Mouse (Mus musculus) lung, adult 10 weeks (tissue): ENCODE results near the gene Mospd3. TPM values are rescaled to one million over a fixed set of nuclear protein-coding genes. Genes with fewer than 3 reads are reported as not detected.

Experiments used
- polyA plus RNA-seq: library from polyadenylated mRNA; stranded (reverse); fragments of 350-450 nt; fragmentation: Illumina TruSeq; extraction: RNeasy Lipid Tissue Mini Kit (QIAGEN cat#74804); gene quantifications from one replicate; pipeline ENCODE4 v1.2.3, GENCODE M21; 2014; ENCODE audit warnings: low read depth, low replicate concordance; ENCODE audit not compliant: insufficient read depth

Gene Mospd3
- polyA plus RNA-seq, result 19.9 TPM

DNA sequence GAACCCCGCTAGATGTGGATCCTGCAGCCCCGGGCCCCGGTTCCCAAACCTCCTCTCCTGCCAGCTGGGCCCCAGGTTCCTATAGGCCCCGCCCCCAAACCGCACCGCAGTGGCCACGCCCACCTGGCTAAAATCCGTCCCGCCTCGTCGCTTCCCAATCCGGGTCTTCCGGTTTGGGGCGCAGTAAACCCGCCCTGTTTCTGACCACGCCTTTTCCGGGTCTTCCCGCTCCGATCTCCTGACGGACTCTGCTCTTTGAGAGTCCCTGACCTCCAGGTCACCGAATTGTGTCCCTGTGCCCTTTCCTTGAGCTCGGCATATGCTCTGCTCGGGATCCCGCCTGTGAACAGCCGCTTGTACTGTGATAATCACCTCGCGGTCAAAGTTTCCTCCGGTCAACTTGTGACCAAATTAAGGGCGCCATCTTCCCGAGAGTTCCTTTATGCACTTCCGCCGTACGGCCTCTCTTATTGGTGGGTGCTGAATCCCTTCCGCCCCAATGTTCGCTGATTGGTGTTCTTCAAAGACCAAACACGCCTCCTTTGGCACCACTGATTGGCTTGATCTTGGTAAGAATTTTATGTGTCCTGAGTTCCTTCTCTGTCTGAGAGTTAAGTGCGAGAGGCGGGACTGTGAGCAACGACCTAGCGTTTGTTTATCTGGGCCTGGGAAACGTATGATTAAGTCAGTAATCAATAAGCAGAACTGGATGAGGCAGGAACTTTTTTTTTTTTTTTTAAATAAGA is at the start of gene Mospd3:
TSS of gene Mospd3 (minus strand) at position 440 of the 746 bp plus-strand sequence.

GRCm38 (mm10) chr5:137645652-137646091 is 44.8 kb upstream of the Mospd3 start, which contains the start of gene Irs3:
Irs3 (minus strand) TSS chr5:137645714.

DNA sequence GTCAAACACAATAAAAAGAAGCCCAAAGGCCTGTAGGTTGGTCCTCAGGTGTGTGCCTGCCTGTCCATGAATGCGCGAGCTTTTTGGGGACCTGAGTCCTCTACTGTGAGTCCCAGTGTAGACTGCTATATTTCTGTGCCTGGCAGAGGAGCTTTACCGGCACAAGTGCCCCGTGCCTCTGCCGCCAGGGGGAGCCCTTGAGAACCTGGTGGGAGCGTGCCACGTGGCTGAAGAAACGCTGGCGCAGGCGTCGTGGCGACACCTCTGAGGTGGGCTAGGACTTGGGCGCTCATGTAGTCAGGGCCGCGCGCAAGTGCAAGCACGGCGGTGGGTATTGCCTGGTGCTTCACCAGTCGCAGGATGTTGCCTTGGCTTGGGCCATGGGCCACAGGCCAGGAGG is 40.2 kb upstream of the Mospd3 start, which contains the start of gene Sap25:
TSS of gene Sap25 (plus strand) at position 281 of the 400 bp plus-strand sequence.

DNA sequence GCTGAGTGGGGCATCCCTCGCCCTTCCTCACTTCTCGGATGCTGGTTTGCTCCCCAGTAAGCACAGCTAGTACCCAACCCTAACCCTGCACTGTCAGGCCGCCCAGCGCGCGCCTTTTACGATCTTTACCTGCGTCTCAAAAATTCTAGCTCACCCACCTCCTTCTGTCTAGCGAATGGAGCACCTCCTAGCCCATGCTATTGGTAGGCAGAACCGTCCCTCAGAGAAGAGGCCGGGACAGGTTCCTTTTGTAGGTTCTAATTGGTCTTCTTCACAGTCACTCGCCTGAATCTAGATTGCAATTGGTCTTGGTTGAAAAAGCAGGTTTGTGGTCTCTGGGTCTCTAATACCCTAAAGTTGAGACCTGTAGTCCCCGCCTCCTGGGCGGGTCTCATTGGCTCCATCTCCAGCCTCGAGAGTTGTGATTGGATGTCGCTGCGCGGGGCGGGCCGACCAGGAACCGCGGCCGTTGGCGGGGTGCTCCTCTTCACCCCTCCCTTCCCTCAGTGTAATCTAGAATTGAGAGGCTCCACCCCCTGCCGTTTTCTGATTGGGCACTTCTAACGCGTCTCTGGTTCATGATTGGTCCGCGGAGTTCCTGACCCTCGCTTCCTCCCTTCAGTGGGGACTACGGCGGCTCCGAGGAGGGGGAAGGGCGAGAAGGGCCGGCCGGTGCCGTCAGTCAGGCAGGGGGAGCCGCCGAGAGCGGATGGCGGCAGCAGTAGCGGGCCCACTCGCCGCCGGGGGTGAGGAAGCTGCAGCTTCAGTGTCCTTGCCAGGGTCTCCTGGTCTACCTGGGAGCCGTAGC is 27.8 kb upstream of the Mospd3 start, which contains the start of the genes Fbxo24, Lrch4 and Gm20605:
TSS of gene Fbxo24 (minus strand) at position 505 of the 808 bp plus-strand sequence.
TSS of gene Lrch4 (plus strand) at position 624 of the 808 bp plus-strand sequence.
TSS of gene Gm20605 (plus strand) at position 678 of the 808 bp plus-strand sequence.

GRCm38 (mm10) chr5:137613550-137613949 is 12.7 kb upstream of the Mospd3 start, which contains the start of gene Pcolce:
Pcolce (minus strand) TSS chr5:137613784.

DNA sequence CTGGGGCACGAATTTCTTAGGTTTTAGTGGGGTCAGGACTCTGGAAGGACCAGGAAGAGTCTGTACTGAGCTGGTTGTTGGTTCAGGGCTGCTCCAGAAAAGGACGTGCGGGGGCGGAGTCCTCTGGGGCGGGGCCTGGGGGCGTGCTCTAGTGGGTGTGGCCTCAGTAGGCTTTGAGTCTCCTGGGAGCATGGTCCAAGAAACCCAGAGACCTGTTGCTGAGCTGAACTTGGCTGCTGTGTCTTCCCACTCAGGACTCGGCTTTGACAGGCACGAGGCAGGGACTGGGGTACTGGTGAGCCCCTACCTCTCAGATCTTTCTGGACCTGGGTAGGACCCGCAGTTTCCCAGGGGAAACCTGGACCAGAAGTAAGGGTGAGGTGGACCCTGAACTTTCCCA is 31.2 kb downstream of the Mospd3 start, which contains the start of gene Tfr2:
TSS of gene Tfr2 (plus strand) at position 176 of the 400 bp plus-strand sequence.

GRCm38 (mm10) chr5:137553411-137553837 is 47.4 kb downstream of the Mospd3 start, which contains the start of gene Actl6b:
Actl6b (plus strand) TSS chr5:137553517.

Other genes with a start within 250 kb of the Mospd3 start
- gene Zan, start 124.0 kb downstream of the Mospd3 start, polyA plus RNA-seq, result 0.04 TPM
- 19.3 TPM for gene Pop7, start 98.5 kb downstream of the Mospd3 start, polyA plus RNA-seq
- gene Gigyf1, start 82.5 kb downstream of the Mospd3 start, polyA plus RNA-seq, result 8.9 TPM
- not detected for gene Epo, start 67.8 kb downstream of the Mospd3 start, polyA plus RNA-seq
- 420 TPM for gene Gnb2, start 67.5 kb downstream of the Mospd3 start, polyA plus RNA-seq
- not detected for gene Actl6b, start 47.5 kb downstream of the Mospd3 start, polyA plus RNA-seq
- not detected for gene Tfr2, start 31.2 kb downstream of the Mospd3 start, polyA plus RNA-seq
- 121 TPM for gene Pcolce, start 12.7 kb upstream of the Mospd3 start, polyA plus RNA-seq
- 1.0 TPM for gene Fbxo24, start 27.9 kb upstream of the Mospd3 start, polyA plus RNA-seq
- gene Lrch4, start 28.1 kb upstream of the Mospd3 start, polyA plus RNA-seq, result 21.1 TPM
- 9.9 TPM for gene Gm20605, start 28.1 kb upstream of the Mospd3 start, polyA plus RNA-seq
- 19.7 TPM for gene Sap25, start 40.3 kb upstream of the Mospd3 start, polyA plus RNA-seq
- 2.0 TPM for gene Irs3, start 44.7 kb upstream of the Mospd3 start, polyA plus RNA-seq
- gene Agfg2, start 83.7 kb upstream of the Mospd3 start, polyA plus RNA-seq, result 9.6 TPM
- 0.86 TPM for gene Nyap1, start 140.5 kb upstream of the Mospd3 start, polyA plus RNA-seq
- gene Tsc22d4, start 144.7 kb upstream of the Mospd3 start, polyA plus RNA-seq, result 50.7 TPM
- 31.5 TPM for gene Ppp1r35, start 177.8 kb upstream of the Mospd3 start, polyA plus RNA-seq
- gene Mepce, start 186.6 kb upstream of the Mospd3 start, polyA plus RNA-seq, result 30.7 TPM
- gene Zcwpw1, start 186.7 kb upstream of the Mospd3 start, polyA plus RNA-seq, result 1.9 TPM
- 15.6 TPM for gene Pilra, start 235.2 kb upstream of the Mospd3 start, polyA plus RNA-seq